Mouse (Mus musculus) bone marrow, adult 2 months (tissue): ENCODE measurements at regions not wholly inside any gene's neighbourhood (a gene's known extent, or its start where the extent isn't known, plus 50 kb on each side); places are given as distances from the start of the nearest gene placed in this dataset.

ENCODE experiments used
- CTCF ChIP-seq: fragments of 200-500 bp; IDR thresholded peaks from 2 replicates; pipeline ENCODE4 v1.5.1; 2011; ENCODE audit warnings: low read length, control low read depth; ENCODE audit not compliant: control insufficient read depth, insufficient read depth
- POLR2A ChIP-seq: fragments of 200-500 bp; IDR thresholded peaks from 2 replicates; pipeline ENCODE4 v1.6.1; 2011; ENCODE audit warnings: low read depth, mild to moderate bottlenecking, control low read depth, low read length, borderline replicate concordance; ENCODE audit not compliant: control insufficient read depth

GRCm38 (mm10) chr6:31283973-31284372 is 114.6 kb upstream of the Mkln1 start:
- no peak for TF ChIP-seq POLR2A
- TF ChIP-seq CTCF = no peak
